Mouse (Mus musculus): ENCODE results near the gene Rpl37a. TPM values are rescaled to one million over a fixed set of nuclear protein-coding genes. Genes with fewer than 3 reads are reported as not detected.

The Rpl37a gene
- polyA plus RNA-seq (2014; fragmentation: Nextera tagmentation; extraction: Ambion mirVana) = 1,225 and 1,554 TPM in 2 replicates

GRCm38 (mm10) chr1:72710753-72711653, at the start of gene Rpl37a:
TSS of gene Rpl37a (plus strand) at chr1:72711290.
- peak within 1 kb of the TSS; percentile 72 for H3K4me3 ChIP-seq (ENCODE audit: low read depth, low read length)
- DNase-seq (ENCODE audit: low spot score) (peak; percentile 99), ATAC-seq (peak; percentile 94)
- no peaks in the 10 kb centered on the region for H3K9me3 ChIP-seq (replicated peaks; ENCODE audit: control insufficient read depth, low read length)
- peaks cover 11% of the 10 kb centered on the region for H3K4me1 ChIP-seq (ENCODE audit: control insufficient read depth, insufficient read depth, low read length)
- H3K9ac ChIP-seq (ENCODE audit: low read length) = peak within 1 kb of the TSS; percentile 90
- peaks cover 35% of the 10 kb centered on the region for H3K36me3 ChIP-seq (ENCODE audit: control insufficient read depth, insufficient read depth, low read length)
- H3K4me2 ChIP-seq (ENCODE audit: low read length) = peak within 1 kb of the TSS; percentile 80
- H3K27ac ChIP-seq (ENCODE audit: low read depth, low read length) = peak within 1 kb of the TSS; percentile 86
- WGBS = 3% methylated on average over 68 of the region's 68 CpGs
- H3K27me3 ChIP-seq (replicated peaks; ENCODE audit: control insufficient read depth, insufficient read depth, low read length) = no peaks in the 10 kb centered on the region

- 32% methylated on average over 3 of the region's 3 CpGs for WGBS
- ATAC-seq = no peak
- H3K27me3 ChIP-seq (replicated peaks; ENCODE audit: control insufficient read depth, insufficient read depth, low read length) = no peaks in the 10 kb centered on the region
Measured at GRCm38 (mm10) chr1:72673070-72673469, 38.0 kb upstream of the Rpl37a start.

GRCm38 (mm10) chr1:72696256-72696655, 14.8 kb upstream of the Rpl37a start:
- Histone ChIP-seq H3K27me3 (replicated peaks; ENCODE audit: control insufficient read depth, insufficient read depth, low read length) (no peaks in the 10 kb centered on the region), H3K4me3 (ENCODE audit: low read depth, low read length) (no peak overlapping the region), H3K4me1 (ENCODE audit: control insufficient read depth, insufficient read depth, low read length) (no peaks in the 10 kb centered on the region), H3K4me2 (ENCODE audit: low read length) (no peak overlapping the region), H3K36me3 (ENCODE audit: control insufficient read depth, insufficient read depth, low read length) (no peaks in the 10 kb centered on the region), H3K9ac (ENCODE audit: low read length) (no peak overlapping the region), H3K9me3 (replicated peaks; ENCODE audit: control insufficient read depth, low read length) (no peaks in the 10 kb centered on the region), H3K27ac (ENCODE audit: low read depth, low read length) (no peak overlapping the region)
- WGBS = 58% methylated on average over 3 of the region's 3 CpGs
- DNase-seq (ENCODE audit: low spot score) = no peak
- ATAC-seq = no peak

More at GRCm38 (mm10) chr1:72673070-72673469, 38.0 kb upstream of the Rpl37a start:
- Histone ChIP-seq H3K9me3 (replicated peaks; ENCODE audit: control insufficient read depth, low read length) (no peaks in the 10 kb centered on the region), H3K4me3 (ENCODE audit: low read depth, low read length) (no peak overlapping the region), H3K27ac (ENCODE audit: low read depth, low read length) (no peak overlapping the region), H3K36me3 (ENCODE audit: control insufficient read depth, insufficient read depth, low read length) (no peaks in the 10 kb centered on the region), H3K9ac (ENCODE audit: low read length) (no peak overlapping the region), H3K4me1 (ENCODE audit: control insufficient read depth, insufficient read depth, low read length) (no peaks in the 10 kb centered on the region), H3K4me2 (ENCODE audit: low read length) (no peak overlapping the region)
- peak; percentile 15 for DNase-seq (ENCODE audit: low spot score)

- Histone ChIP-seq H3K9me3 (replicated peaks; ENCODE audit: control insufficient read depth, low read length) (no peaks in the 10 kb centered on the region), H3K9ac (ENCODE audit: low read length) (no peak overlapping the region), H3K4me3 (ENCODE audit: low read depth, low read length) (no peak overlapping the region), H3K4me1 (ENCODE audit: control insufficient read depth, insufficient read depth, low read length) (no peaks in the 10 kb centered on the region), H3K27ac (ENCODE audit: low read depth, low read length) (no peak overlapping the region), H3K4me2 (ENCODE audit: low read length) (no peak overlapping the region), H3K36me3 (ENCODE audit: control insufficient read depth, insufficient read depth, low read length) (no peaks in the 10 kb centered on the region), H3K27me3 (replicated peaks; ENCODE audit: control insufficient read depth, insufficient read depth, low read length) (no peaks in the 10 kb centered on the region)
- no peak for ATAC-seq
- 46% methylated on average over 4 of the region's 4 CpGs for WGBS
- DNase-seq (ENCODE audit: low spot score) = no peak
Measured at GRCm38 (mm10) chr1:72698651-72699050, 12.4 kb upstream of the Rpl37a start.

- ATAC-seq = no peak
- Histone ChIP-seq H3K36me3 (ENCODE audit: control insufficient read depth, insufficient read depth, low read length) (no peaks in the 10 kb centered on the region), H3K4me3 (ENCODE audit: low read depth, low read length) (no peak within 1 kb of the TSS), H3K4me2 (ENCODE audit: low read length) (no peak within 1 kb of the TSS), H3K9ac (ENCODE audit: low read length) (no peak within 1 kb of the TSS), H3K27ac (ENCODE audit: low read depth, low read length) (no peak within 1 kb of the TSS), H3K27me3 (replicated peaks; ENCODE audit: control insufficient read depth, insufficient read depth, low read length) (no peaks in the 10 kb centered on the region), H3K4me1 (ENCODE audit: control insufficient read depth, insufficient read depth, low read length) (no peaks in the 10 kb centered on the region), H3K9me3 (replicated peaks; ENCODE audit: control insufficient read depth, low read length) (no peaks in the 10 kb centered on the region)
- 82% methylated on average over 11 of the region's 11 CpGs for WGBS
- no peak for DNase-seq (ENCODE audit: low spot score)
Measured at GRCm38 (mm10) chr1:72700479-72700878, 10.6 kb upstream of the Rpl37a start, which contains the start of gene Ankar. TSS of gene Ankar (minus strand) at chr1:72700579.

DNA sequence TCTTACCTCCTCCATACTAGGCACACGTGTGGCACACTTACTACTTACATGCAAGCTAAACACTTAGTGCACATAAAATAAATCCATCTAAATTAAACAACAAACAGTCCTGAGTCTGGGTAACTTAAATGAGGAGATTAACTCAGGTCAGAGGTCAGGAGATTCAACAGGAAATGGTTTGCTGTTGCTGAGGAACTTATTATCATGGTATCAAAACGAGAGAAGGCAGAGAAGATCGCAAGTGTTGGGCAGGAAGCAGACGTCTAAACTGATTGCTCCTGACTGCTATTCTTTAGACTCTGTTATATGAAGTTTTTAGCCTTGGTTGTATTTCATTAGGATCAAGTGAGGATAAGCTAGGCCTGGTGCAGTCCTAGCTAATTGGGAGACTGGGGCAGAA, 3.6 kb upstream of the Rpl37a start:
- H3K27me3 ChIP-seq (replicated peaks; ENCODE audit: control insufficient read depth, insufficient read depth, low read length) = no peaks in the 10 kb centered on the region
- H3K4me1 ChIP-seq (ENCODE audit: control insufficient read depth, insufficient read depth, low read length) = peaks cover 4% of the 10 kb centered on the region
- WGBS = 70% methylated on average over 4 of the region's 4 CpGs
- H3K9ac ChIP-seq (ENCODE audit: low read length) = no peak overlapping the region
- no peak overlapping the region for H3K4me2 ChIP-seq (ENCODE audit: low read length)
- H3K4me3 ChIP-seq (ENCODE audit: low read depth, low read length) = no peak overlapping the region
- H3K27ac ChIP-seq (ENCODE audit: low read depth, low read length) = no peak overlapping the region
- no peak for ATAC-seq
- peaks cover under 1% of the 10 kb centered on the region for H3K36me3 ChIP-seq (ENCODE audit: control insufficient read depth, insufficient read depth, low read length)
- DNase-seq (ENCODE audit: low spot score) = no peak
- no peaks in the 10 kb centered on the region for H3K9me3 ChIP-seq (replicated peaks; ENCODE audit: control insufficient read depth, low read length)

DNA sequence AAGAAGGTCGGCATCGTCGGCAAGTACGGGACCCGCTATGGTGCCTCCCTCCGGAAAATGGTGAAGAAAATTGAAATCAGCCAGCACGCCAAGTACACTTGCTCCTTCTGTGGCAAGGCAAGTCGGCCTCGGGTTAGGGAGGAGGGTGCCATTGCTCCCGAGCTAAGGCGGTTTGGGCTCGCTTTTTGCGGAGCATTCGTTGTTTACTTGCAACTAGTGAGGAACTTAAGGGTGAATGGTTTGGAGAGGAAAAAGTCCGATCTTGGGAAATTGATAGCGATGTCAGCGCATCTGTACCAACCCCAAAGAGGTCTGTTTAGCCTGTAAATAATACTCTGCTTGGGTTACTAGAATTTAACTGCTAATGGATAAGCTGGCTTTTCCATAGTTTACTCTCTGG, 594 bp downstream of the Rpl37a start:
- ATAC-seq (no peak), DNase-seq (ENCODE audit: low spot score) (no peak)
- H3K4me3 ChIP-seq (ENCODE audit: low read depth, low read length) = peak overlapping the region; percentile 72
- peaks cover 11% of the 10 kb centered on the region for H3K4me1 ChIP-seq (ENCODE audit: control insufficient read depth, insufficient read depth, low read length)
- H3K4me2 ChIP-seq (ENCODE audit: low read length) = peak overlapping the region; percentile 80
- H3K9ac ChIP-seq (ENCODE audit: low read length) = peak overlapping the region; percentile 90
- whole genome bisulfite sequencing = 2% methylated on average over 17 of the region's 17 CpGs
- peak overlapping the region; percentile 86 for H3K27ac ChIP-seq (ENCODE audit: low read depth, low read length)
- no peaks in the 10 kb centered on the region for H3K27me3 ChIP-seq (replicated peaks; ENCODE audit: control insufficient read depth, insufficient read depth, low read length)
- peaks cover 36% of the 10 kb centered on the region for H3K36me3 ChIP-seq (ENCODE audit: control insufficient read depth, insufficient read depth, low read length)
- H3K9me3 ChIP-seq (replicated peaks; ENCODE audit: control insufficient read depth, low read length) = no peaks in the 10 kb centered on the region

DNA sequence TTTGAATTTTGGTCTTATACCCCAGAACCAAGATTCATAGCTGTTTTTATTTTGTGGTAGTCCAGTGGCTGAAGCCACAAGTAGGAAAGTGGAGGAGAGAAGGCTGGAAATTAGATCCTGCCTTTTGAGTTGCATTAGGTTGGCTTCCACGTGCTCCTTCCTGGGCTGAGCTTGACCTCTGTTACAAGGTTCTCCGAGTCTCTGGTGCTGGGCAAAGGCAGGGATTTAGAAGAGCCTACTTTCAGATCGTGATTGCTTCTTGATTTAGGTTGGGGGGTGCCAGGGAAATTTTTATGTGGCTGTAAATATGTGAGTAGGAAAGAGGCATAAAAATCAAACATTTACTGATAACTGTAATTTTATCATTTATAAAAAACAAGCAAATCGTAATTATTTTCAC, 3.5 kb downstream of the Rpl37a start:
- Histone ChIP-seq H3K4me1 (ENCODE audit: control insufficient read depth, insufficient read depth, low read length) (peaks cover 11% of the 10 kb centered on the region), H3K9me3 (replicated peaks; ENCODE audit: control insufficient read depth, low read length) (no peaks in the 10 kb centered on the region), H3K9ac (ENCODE audit: low read length) (no peak overlapping the region), H3K36me3 (ENCODE audit: control insufficient read depth, insufficient read depth, low read length) (peaks cover 39% of the 10 kb centered on the region), H3K4me3 (ENCODE audit: low read depth, low read length) (no peak overlapping the region), H3K27ac (ENCODE audit: low read depth, low read length) (no peak overlapping the region), H3K27me3 (replicated peaks; ENCODE audit: control insufficient read depth, insufficient read depth, low read length) (no peaks in the 10 kb centered on the region), H3K4me2 (ENCODE audit: low read length) (no peak overlapping the region)
- WGBS = 78% methylated on average over 4 of the region's 4 CpGs
- DNase-seq (ENCODE audit: low spot score) (no peak), ATAC-seq (no peak)

DNA sequence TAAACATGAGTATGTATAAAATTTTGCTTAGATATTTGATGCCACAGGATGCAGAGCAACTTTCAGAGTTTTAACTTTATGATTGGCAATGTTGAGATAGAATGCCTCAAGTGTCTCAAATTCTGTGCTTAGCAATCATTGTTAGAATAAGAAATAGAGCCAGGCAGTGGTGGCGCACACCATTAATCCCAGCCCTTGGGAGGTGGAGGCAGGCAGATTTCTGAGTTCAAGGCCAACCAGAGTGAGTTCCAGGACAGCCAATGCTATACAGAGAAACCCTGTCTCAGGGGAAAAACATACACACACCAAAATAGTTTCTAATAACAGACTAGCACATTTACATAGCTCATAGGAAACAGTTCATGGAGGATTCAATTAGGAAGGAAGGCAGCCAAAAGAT, 4.0 kb downstream of the Rpl37a start:
- H3K36me3 ChIP-seq (ENCODE audit: control insufficient read depth, insufficient read depth, low read length) = peaks cover 39% of the 10 kb centered on the region
- H3K9ac ChIP-seq (ENCODE audit: low read length) = no peak overlapping the region
- WGBS = 90% methylated on average over 1 of the region's 1 CpGs
- H3K27me3 ChIP-seq (replicated peaks; ENCODE audit: control insufficient read depth, insufficient read depth, low read length) = no peaks in the 10 kb centered on the region
- DNase-seq (ENCODE audit: low spot score) (no peak), ATAC-seq (no peak)
- peaks cover 11% of the 10 kb centered on the region for H3K4me1 ChIP-seq (ENCODE audit: control insufficient read depth, insufficient read depth, low read length)
- H3K4me3 ChIP-seq (ENCODE audit: low read depth, low read length) = no peak overlapping the region
- H3K9me3 ChIP-seq (replicated peaks; ENCODE audit: control insufficient read depth, low read length) = no peaks in the 10 kb centered on the region
- no peak overlapping the region for H3K4me2 ChIP-seq (ENCODE audit: low read length)
- no peak overlapping the region for H3K27ac ChIP-seq (ENCODE audit: low read depth, low read length)
